Mouse (Mus musculus) ovary, postnatal 10 days (tissue): Measurements from ENCODE around the gene Ric1.

Experiments used
- DNase-seq: peaks from one replicate; pipeline ENCODE4 v3.0.0; 2022; ENCODE audit warnings: low spot score

Gene Ric1

GRCm38 (mm10) chr19:29610907-29611306, 88.8 kb downstream of the Ric1 start:
- DNase-seq = no peak

- DNase-seq = no peak
These were observed 90.0 kb downstream of the Ric1 start for GRCm38 (mm10) chr19:29612102-29612501.

- no peak for DNase-seq
These were observed 119.0 kb downstream of the Ric1 start for GRCm38 (mm10) chr19:29641055-29641454.

DNA sequence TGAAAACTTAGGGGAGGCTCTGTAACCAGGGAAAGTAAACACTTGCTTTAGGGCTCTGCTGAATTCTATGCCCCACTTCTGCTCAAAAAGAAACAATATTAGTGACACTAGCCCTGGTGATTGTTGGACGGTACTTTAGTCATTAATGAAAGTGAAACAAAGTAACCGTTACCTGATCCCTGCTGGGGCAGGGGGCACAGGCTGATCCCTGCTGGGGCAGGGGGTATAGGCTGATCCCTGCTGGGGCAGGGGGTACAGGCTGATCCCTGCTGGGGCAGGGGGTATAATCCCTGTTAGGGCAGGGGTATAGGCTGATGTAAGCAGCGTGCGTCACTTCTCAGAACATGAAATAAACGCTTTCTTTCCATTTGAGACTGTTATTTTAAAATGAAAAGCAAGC, 119.4 kb downstream of the Ric1 start:
- DNase-seq = no peak

GRCm38 (mm10) chr19:29642211-29642610, 120.1 kb downstream of the Ric1 start:
- no peak for DNase-seq

GRCm38 (mm10) chr19:29643194-29643922, 121.3 kb downstream of the Ric1 start:
- DNase-seq = no peak

- no peak for DNase-seq
These were observed 122.7 kb downstream of the Ric1 start for GRCm38 (mm10) chr19:29644747-29645146.

GRCm38 (mm10) chr19:29647651-29648549, 125.8 kb downstream of the Ric1 start, which contains the start of gene Ermp1:
TSS of gene Ermp1 (minus strand) at chr19:29648415.
- peak; percentile 94 for DNase-seq

GRCm38 (mm10) chr19:29648550-29648914, 126.5 kb downstream of the Ric1 start:
- no peak for DNase-seq

- DNase-seq = no peak
These were observed 127.6 kb downstream of the Ric1 start for GRCm38 (mm10) chr19:29649683-29650082.

DNA sequence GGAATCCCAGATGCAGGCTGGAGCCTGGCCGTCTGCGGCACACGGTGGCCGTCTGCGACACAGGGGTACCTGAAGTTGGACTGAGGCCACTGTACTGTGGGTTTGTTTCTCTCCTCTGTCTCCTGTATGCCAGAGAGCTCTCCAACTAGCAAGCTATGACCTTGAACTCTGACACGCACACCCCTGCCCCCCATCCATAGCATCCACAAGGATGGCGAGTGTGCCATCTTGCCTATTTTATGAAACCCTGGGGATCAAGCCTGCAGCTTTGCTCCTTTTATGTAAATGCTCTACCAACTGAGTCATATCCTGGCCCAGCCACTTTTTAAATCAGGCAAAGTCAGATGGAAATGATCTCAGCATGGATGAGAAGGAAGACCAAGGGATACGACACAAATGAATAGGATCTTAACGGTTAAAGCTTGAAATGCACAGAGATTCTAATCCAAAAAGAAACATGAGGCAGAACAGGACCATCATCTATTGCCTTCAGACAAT, 131.7 kb downstream of the Ric1 start:
- DNase-seq = no peak

DNA sequence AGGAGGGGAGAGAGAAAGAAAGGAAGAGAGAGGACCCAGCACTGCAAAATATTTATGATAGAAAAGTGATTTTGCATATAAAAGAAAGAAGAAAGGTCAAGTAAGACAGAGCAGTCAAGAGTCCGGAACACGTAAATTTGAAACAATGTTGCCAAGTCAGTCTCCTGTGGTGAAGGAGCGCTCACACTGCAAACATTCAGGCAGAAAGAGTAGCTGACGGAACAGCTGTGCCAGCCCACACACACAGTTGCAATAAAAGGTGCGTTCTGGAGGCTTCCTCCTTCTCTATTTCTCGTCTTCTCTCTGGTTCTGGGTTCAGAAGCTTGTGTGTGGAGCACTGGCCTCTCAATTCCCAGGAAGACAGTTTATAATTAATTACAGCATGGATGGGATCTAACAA, 133.1 kb downstream of the Ric1 start:
- DNase-seq = no peak

DNA sequence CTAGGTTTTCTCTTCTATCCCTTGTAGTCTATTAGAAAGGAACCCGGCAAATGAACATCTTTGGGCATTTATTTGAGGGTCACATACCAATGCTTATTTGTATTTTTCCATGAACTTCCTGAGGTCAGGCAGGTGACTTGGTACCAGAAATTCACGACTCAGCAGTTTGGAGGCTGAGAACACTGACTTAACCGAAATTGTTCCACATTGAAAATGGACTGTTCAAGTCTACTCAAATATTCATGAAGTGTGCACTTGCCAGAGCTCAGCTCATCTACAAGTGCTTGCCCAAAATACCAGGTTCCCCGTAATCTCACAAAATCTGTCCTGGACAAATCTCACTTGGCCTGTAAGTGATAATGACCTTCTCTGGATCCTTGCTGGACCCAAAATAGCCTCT, 133.9 kb downstream of the Ric1 start:
- no peak for DNase-seq
